Mouse (Mus musculus) C2C12 (cell line): ENCODE data around the gene Phip. TPM values are rescaled to one million over a fixed set of nuclear protein-coding genes. Genes with fewer than 3 reads are reported as not detected.
A peak's percentile ranks its signal among the peaks of the same experiment; 100 is the strongest.

ENCODE experiments used
- H3K27me3 ChIP-seq: one replicate; pipeline ENCODE4 v1.6.1; 2011; ENCODE audit not compliant: control insufficient read depth, insufficient read depth, insufficient read length
- H3K36me3 ChIP-seq: one replicate; pipeline ENCODE4 v1.6.1; 2011; ENCODE audit not compliant: control insufficient read depth, insufficient read depth
- H3K4me3 ChIP-seq: one replicate; pipeline ENCODE4 v1.5.1; 2011; ENCODE audit warnings: mild to moderate bottlenecking, control low read depth; ENCODE audit not compliant: poor library complexity, insufficient read depth, severe bottlenecking
- H3K79me2 ChIP-seq: one replicate; pipeline ENCODE4 v1.6.1; 2011; ENCODE audit not compliant: control insufficient read depth, insufficient read depth
- H3K79me3 ChIP-seq: one replicate; pipeline ENCODE4 v1.6.1; 2011; ENCODE audit warnings: low read depth, control low read depth
- H3ac ChIP-seq: one replicate; pipeline ENCODE3; 2011; ENCODE audit warnings: low read depth; ENCODE audit not compliant: control insufficient read depth, insufficient read length
- CEBPB ChIP-seq: IDR thresholded peaks from one replicate; pipeline ENCODE4 v1.6.1; 2011; ENCODE audit warnings: low read depth, mild to moderate bottlenecking, control low read depth, moderate library complexity
- CTCF ChIP-seq: IDR thresholded peaks from one replicate; pipeline ENCODE4 v1.5.1; 2011; ENCODE audit not compliant: control insufficient read depth, insufficient read depth, insufficient read length
- FOSL1 ChIP-seq: IDR thresholded peaks from one replicate; pipeline ENCODE4 v1.8.0; 2011; ENCODE audit warnings: mild to moderate bottlenecking, low read length; ENCODE audit not compliant: poor library complexity, insufficient read depth, severe bottlenecking
- MAX ChIP-seq: IDR thresholded peaks from one replicate; pipeline ENCODE4 v1.6.1; 2011; ENCODE audit warnings: mild to moderate bottlenecking, control low read depth
- MYOD1 ChIP-seq: IDR thresholded peaks from one replicate; pipeline ENCODE4 v1.6.1; 2011; ENCODE audit warnings: low read depth; ENCODE audit not compliant: control insufficient read depth, insufficient read length
- MYOG ChIP-seq: IDR thresholded peaks from one replicate; pipeline ENCODE4 v1.6.1; 2011; ENCODE audit not compliant: control insufficient read depth, insufficient read length; ENCODE audit errors: extremely low read depth
- USF1 ChIP-seq: IDR thresholded peaks from one replicate; pipeline ENCODE4 v1.6.1; 2011; ENCODE audit warnings: low read depth, mild to moderate bottlenecking, control low read depth, moderate library complexity
- polyA plus RNA-seq: library from polyadenylated mRNA; unstranded; fragments of >200 nt; fragmentation: generic; extraction: Trizol; gene quantifications from one replicate; pipeline ENCODE4 v1.2.1, GENCODE M21; 2012; ENCODE audit warnings: missing spikeins

Gene Phip
- polyA plus RNA-seq, 1 experiment = 3.6 TPM

GRCm38 (mm10) chr9:82973321-82973892 lies 1.9 kb downstream of the Phip start:
- Histone ChIP-seq H3K79me2 (peaks cover 68% of the 10 kb centered on the region), H3K36me3 (peaks cover 9% of the 10 kb centered on the region), H3K79me3 (peaks cover 52% of the 10 kb centered on the region)

GRCm38 (mm10) chr9:82971433-82971832 lies 3.9 kb downstream of the Phip start:
- peaks cover 87% of the 10 kb centered on the region for H3K79me2 ChIP-seq
- H3K36me3 ChIP-seq = peaks cover 9% of the 10 kb centered on the region
- H3K27me3 ChIP-seq = no peaks in the 10 kb centered on the region
- H3ac ChIP-seq = no peak overlapping the region
- no peak overlapping the region for H3K4me3 ChIP-seq
- peaks cover 68% of the 10 kb centered on the region for H3K79me3 ChIP-seq
- no peak for TF ChIP-seq CEBPB
- no peak for TF ChIP-seq MAX
- no peak for TF ChIP-seq USF1

More at GRCm38 (mm10) chr9:82973321-82973892, 1.9 kb downstream of the Phip start:
- no peak for TF ChIP-seq CEBPB
- TF ChIP-seq MYOD1 = no peak
- TF ChIP-seq FOSL1 = no peak
- no peak for TF ChIP-seq USF1
- no peak for TF ChIP-seq MYOG
- TF ChIP-seq CTCF = no peak
- TF ChIP-seq MAX = no peak
- Histone ChIP-seq H3K4me3 (peak overlapping the region; percentile 63), H3K27me3 (no peaks in the 10 kb centered on the region), H3ac (peak overlapping the region; percentile 54)

GRCm38 (mm10) chr9:82967076-82967621 lies 8.2 kb downstream of the Phip start:
- Histone ChIP-seq H3ac (no peak overlapping the region), H3K27me3 (no peaks in the 10 kb centered on the region), H3K4me3 (no peak overlapping the region), H3K79me3 (peaks cover 85% of the 10 kb centered on the region), H3K36me3 (peaks cover 13% of the 10 kb centered on the region), H3K79me2 (peaks cover 100% of the 10 kb centered on the region)
- no peak for TF ChIP-seq USF1
- TF ChIP-seq MAX = no peak
- no peak for TF ChIP-seq MYOG
- TF ChIP-seq FOSL1 = no peak
- no peak for TF ChIP-seq CTCF
- no peak for TF ChIP-seq MYOD1
- TF ChIP-seq CEBPB = no peak

GRCm38 (mm10) chr9:82963981-82964380 lies 11.3 kb downstream of the Phip start:
- Histone ChIP-seq H3ac (no peak overlapping the region), H3K79me2 (peaks cover 94% of the 10 kb centered on the region), H3K36me3 (peaks cover 14% of the 10 kb centered on the region), H3K27me3 (no peaks in the 10 kb centered on the region), H3K79me3 (peaks cover 59% of the 10 kb centered on the region), H3K4me3 (no peak overlapping the region)
- TF ChIP-seq CEBPB (no peak), MAX (no peak), USF1 (no peak), MYOG (no peak), CTCF (no peak), MYOD1 (no peak), FOSL1 (no peak)

- H3K27me3 ChIP-seq = no peaks in the 10 kb centered on the region
- no peak overlapping the region for H3ac ChIP-seq
- peaks cover 39% of the 10 kb centered on the region for H3K36me3 ChIP-seq
- peaks cover 42% of the 10 kb centered on the region for H3K79me3 ChIP-seq
- TF ChIP-seq USF1 = peak; percentile 60
- TF ChIP-seq MAX = no peak
- TF ChIP-seq MYOG = no peak
- TF ChIP-seq FOSL1 = peak; percentile 24
- no peak overlapping the region for H3K4me3 ChIP-seq
- peaks cover 67% of the 10 kb centered on the region for H3K79me2 ChIP-seq
Measured at GRCm38 (mm10) chr9:82961352-82961751, 14.0 kb downstream of the Phip start.

GRCm38 (mm10) chr9:82955267-82955666 lies 20.0 kb downstream of the Phip start:
- Histone ChIP-seq H3K36me3 (peaks cover 54% of the 10 kb centered on the region), H3K79me3 (peaks cover 6% of the 10 kb centered on the region), H3K4me3 (no peak overlapping the region), H3ac (no peak overlapping the region), H3K79me2 (peaks cover 38% of the 10 kb centered on the region), H3K27me3 (no peaks in the 10 kb centered on the region)
- no peak for TF ChIP-seq CEBPB
- no peak for TF ChIP-seq FOSL1
- no peak for TF ChIP-seq USF1
- TF ChIP-seq MYOD1 = no peak
- no peak for TF ChIP-seq CTCF
- no peak for TF ChIP-seq MAX
- no peak for TF ChIP-seq MYOG
